Mouse (Mus musculus) layer of hippocampus, postnatal 10 days (tissue): ENCODE data around the gene Hps6. TPM values are rescaled to one million over a fixed set of nuclear protein-coding genes. Genes with fewer than 3 reads are reported as not detected.

Experiments
- DNase-seq, 2 experiments: peaks; one replicate each; pipeline ENCODE4 v3.0.0; 2021; ENCODE audit warnings: low spot score in 2 of 2
- total RNA-seq, 2 experiments: library from RNA; stranded (reverse); gene quantifications; 2 replicates each; pipeline ENCODE4 v1.2.3; 2021

The Hps6 gene
- total RNA-seq, 2 experiments from 2014 or later: 4.6 to 4.7 TPM

GRCm38 (mm10) chr19:46044271-46044992 is 41.1 kb downstream of the Hps6 start, which contains the start of gene Pprc1:
Gene Pprc1 (plus strand): TSS chr19:46044886.
- peak; percentile 46 to 48 for DNase-seq

DNA sequence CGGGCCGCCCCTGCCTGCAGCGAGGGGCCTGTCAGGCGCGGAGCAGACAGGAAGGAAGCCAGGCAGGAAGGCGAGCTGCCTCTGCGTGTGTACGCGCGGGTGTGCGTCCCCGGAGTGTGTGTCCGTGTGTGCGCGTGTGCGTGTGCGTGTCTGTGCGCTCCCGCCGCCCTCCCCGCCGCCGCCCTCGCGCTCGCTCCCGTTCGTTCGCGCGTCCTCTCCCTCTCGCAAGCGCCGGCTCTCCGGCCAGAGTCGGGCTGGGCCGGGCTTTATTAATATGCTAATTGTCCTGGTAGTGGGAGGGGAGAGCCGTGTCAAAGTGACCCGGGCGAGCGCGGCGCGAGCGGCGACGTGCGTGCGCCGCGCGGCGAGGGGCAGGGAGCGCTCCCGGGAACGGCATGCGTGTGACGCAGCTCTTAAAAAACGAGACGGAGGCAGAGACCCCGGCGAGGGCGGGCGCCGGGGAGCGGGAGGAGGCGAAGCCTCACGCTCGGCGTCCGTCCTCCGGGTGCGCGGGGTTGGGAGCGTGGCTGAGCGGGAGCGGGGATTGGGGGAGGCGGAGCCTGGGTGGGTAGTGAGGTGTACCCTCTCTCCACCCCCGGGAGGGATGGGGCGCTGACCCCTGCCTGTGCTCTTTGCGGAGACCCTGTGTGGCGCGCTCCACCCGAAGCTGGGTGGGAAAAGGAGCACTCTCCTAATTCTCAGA is 41.8 kb downstream of the Hps6 start, which contains the start of gene Ldb1:
TSS of gene Ldb1 (minus strand) at position 222 of the 703 bp plus-strand sequence.
- DNase-seq: peak; percentile 79 to 85

GRCm38 (mm10) chr19:46045696-46046311 is 42.5 kb downstream of the Hps6 start:
- DNase-seq: peak in 1 of 2 experiments; percentile 54

DNA sequence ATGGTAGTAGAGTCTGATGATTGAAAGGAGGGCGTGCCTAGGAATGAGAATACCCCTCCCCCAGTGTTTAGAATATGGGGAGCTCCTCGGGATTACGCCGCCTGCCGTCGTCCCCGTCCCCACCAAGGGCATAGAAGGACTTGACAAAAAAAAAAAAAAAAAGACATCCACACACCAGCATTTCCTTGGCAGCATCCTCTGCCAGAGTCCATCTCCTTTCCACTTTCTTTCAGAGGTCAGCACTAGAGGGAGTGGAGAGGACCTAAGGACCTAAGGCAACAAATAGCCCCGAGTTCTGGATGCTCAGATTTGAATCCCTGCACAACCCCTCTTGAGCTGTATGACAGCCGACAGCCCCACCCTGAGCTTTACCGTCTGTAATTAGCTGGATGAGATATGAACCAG is 43.3 kb downstream of the Hps6 start:
- no peak for DNase-seq

DNA sequence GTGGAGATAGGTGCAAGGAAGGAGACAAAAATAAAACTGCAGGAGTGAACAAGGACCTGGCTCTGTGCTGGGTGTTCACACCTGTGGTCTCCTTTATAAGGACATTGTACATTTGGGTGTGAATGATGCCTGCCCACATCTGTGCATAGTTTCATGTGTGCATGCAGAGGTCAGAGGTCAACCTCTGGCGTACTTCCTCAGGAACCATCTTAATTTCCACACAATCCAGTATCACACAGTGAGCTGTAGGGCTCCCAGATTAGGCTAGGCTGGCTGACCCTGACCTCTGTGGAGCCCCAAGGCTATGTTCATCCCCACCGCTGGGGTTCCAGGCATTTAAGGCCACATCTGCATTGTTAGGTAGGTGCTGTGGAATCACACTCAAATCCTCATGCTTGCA is 44.1 kb downstream of the Hps6 start:
- DNase-seq: no peak

DNA sequence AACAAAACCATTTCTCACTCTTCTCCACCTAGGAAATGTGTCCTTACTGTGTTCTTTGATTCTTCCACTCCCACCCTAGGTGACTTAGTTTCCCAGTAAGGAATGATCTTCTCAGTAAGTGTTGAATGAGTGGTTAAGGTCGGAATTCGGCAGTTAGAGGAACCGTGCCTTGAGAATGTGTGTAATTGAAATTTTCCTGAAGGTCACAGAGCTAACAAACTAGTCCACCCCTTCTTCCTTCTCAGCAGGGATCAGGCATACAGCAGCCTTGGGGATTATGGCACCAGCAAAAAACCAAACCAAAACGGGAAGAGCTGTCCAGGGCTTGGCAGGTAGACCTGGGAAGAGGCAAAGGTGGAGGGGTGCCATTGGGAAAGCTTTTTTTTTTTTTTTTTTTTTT is 45.8 kb downstream of the Hps6 start:
- no peak for DNase-seq

DNA sequence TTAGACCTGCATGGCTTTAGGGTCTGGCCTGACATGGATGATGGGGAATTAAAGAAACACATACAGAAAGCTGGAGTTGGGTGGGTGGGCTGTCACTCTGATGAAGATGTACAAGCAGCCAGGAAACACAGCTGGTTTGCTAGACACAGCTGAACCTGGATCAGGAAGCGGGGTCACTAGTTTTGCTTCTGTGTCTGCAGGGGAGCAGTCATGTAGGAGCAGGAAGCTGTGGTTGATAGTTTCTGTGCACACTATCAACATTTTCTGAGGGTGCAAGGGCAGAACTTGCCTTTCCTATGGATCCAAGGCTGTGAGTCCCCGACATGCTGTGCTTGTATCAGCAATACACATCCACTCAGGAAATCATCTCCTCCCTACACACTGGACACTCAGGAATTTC is 47.2 kb downstream of the Hps6 start:
- no peak for DNase-seq

Other genes with a start within 250 kb of the Hps6 start
- gene Mgea5, start 219.7 kb upstream of the Hps6 start, total RNA-seq: 100 to 1,000 TPM; 134 to 157 TPM
- 100 to 1,000 TPM; 133 to 134 TPM for gene Kcnip2, start 187.4 kb upstream of the Hps6 start, total RNA-seq
- gene Armh3, start 5.0 kb upstream of the Hps6 start, total RNA-seq: 10 to 100 TPM; 21.5 to 26.0 TPM
- gene Pprc1, start 41.4 kb downstream of the Hps6 start, total RNA-seq: 10 to 100 TPM; 34.7 to 36.2 TPM
- gene Ldb1, start 41.7 kb downstream of the Hps6 start, total RNA-seq: 100 to 1,000 TPM; 104 to 113 TPM
- 10 to 100 TPM; 41.2 to 45.6 TPM for gene Nolc1, start 72.4 kb downstream of the Hps6 start, total RNA-seq
- gene Elovl3, start 128.4 kb downstream of the Hps6 start, total RNA-seq: not detected
- not detected for gene Pitx3, start 144.8 kb downstream of the Hps6 start, total RNA-seq
- 10 to 100 TPM; 81.1 to 98.1 TPM for gene Gbf1, start 149.0 kb downstream of the Hps6 start, total RNA-seq